Mouse (Mus musculus): Measurements from ENCODE around the gene Ceacam16.

Ceacam16 gene

GRCm38 (mm10) chr7:19816224-19816771 is 44.8 kb downstream of the Ceacam16 start:
- DNase-seq (ENCODE audit: low read depth, low spot score): no peak

- no peak for DNase-seq (ENCODE audit: low read depth, low spot score)
Observed at GRCm38 (mm10) chr7:19815296-19816223, 45.5 kb downstream of the Ceacam16 start.

GRCm38 (mm10) chr7:19813579-19814122 is 47.4 kb downstream of the Ceacam16 start:
- no peak for DNase-seq (ENCODE audit: low read depth, low spot score)

- DNase-seq (ENCODE audit: low read depth, low spot score): no peak
Observed at GRCm38 (mm10) chr7:19813161-19813560, 47.9 kb downstream of the Ceacam16 start.

GRCm38 (mm10) chr7:19811114-19811513 is 50.0 kb downstream of the Ceacam16 start:
- DNase-seq (ENCODE audit: low read depth, low spot score): no peak

GRCm38 (mm10) chr7:19809369-19809768 is 51.7 kb downstream of the Ceacam16 start:
- DNase-seq (ENCODE audit: low read depth, low spot score): no peak

- no peak for DNase-seq (ENCODE audit: low read depth, low spot score)
Observed at GRCm38 (mm10) chr7:19806356-19806969, 54.6 kb downstream of the Ceacam16 start.

- DNase-seq (ENCODE audit: low read depth, low spot score): no peak
Observed at GRCm38 (mm10) chr7:19802995-19803394, 58.1 kb downstream of the Ceacam16 start.
